16 mouse cellular contexts compared by ENCODE assay signal in the genomic region with DNA sequence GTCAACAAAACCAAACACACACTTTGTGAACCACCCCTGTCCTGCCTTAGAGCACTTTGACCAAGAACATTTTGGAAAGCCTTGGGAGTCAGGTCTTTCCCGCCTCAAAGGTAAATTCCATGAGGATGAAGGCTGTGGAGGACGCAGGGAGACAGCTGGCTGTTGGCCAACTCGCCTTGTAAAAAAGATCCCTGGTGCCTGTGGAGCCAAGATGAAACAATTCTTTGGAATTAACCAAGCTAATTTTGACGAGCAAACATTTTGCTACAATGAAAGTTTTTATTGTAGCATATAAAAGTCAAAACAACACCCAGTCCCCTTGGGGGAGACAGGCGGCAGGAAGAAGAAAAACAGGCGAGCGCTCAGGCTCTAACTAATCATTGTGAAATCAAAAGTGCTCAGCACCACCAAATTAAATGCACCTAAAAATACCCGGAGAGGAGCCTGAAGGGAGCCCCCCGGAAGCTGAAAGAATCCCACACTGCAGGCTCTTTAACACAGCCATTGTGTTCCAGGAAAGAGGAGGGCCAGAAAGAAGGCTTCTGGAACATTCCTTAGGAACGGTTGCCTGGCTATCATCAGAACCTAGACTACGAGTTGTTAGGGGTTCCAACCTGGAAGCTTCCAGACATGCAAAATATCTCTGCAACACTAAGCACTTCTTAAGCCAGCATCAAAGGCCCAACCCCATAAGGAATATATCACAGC.
A peak's percentile ranks its signal among the peaks of the same experiment; 100 is the strongest.
DNase-seq lines count a peak whose midpoint lies in the region; ATAC-seq lines count a peak whose summit lies in the region.
"Had no signal": no experiment of that assay in that cellular context is flagged by ENCODE, and none has a peak within 500 bp of the region (broad histone marks: within the 10 kb centered on the region; RNA-seq: fewer than 3 reads in every experiment).

No protein-coding gene starts in this region.

- H3K27me3 ChIP-seq in forebrain, embryonic 14.5 days (replicated peaks; ENCODE audit: control insufficient read depth, insufficient read depth, low read length) = 0 out of 2 replicates have a peak, but pooled peaks cover 8% of the 10 kb centered on the region
- peaks cover 40% of the 10 kb centered on the region for H3K27me3 ChIP-seq in forebrain, embryonic 12.5 days
- no peaks in the 10 kb centered on the region for H3K27me3 ChIP-seq in kidney, embryonic 16.5 days (ENCODE audit: insufficient read depth, low read length)

- H3K36me3 ChIP-seq in forebrain, embryonic 14.5 days (ENCODE audit: control insufficient read depth, insufficient read depth, low read length) = no peaks in the 10 kb centered on the region
- no peaks in the 10 kb centered on the region for H3K36me3 ChIP-seq in forebrain, embryonic 12.5 days (replicated peaks)
- no peaks in the 10 kb centered on the region for H3K36me3 ChIP-seq in kidney, embryonic 16.5 days (ENCODE audit: insufficient read depth, low read length)
- H3K36me3 ChIP-seq: heart, embryonic 15.5 days; hindbrain, embryonic 15.5 days; neural tube, embryonic 12.5 days had no signal

- peak; percentile 47 for DNase-seq in forebrain, embryonic 14.5 days (ENCODE audit: low spot score)
- DNase-seq in kidney, postnatal 25 days = peak; percentile 34 to 43
- DNase-seq in right cerebral cortex, postnatal 4 days = peak; percentile 47
- no peak for DNase-seq in right cerebral cortex, adult 18-20 months
- peak; percentile 24 for DNase-seq in testis, postnatal 14 days (ENCODE audit: low spot score)
- DNase-seq in heart, postnatal 4 days = no peak
- DNase-seq: B cell, adult 2 months; cerebellum, adult 8-10 months; layer of hippocampus, adult 9-11 months; lung, adult 2 months; retina, postnatal 1 day had no signal

- no peak overlapping the region for H3K4me2 ChIP-seq in forebrain, embryonic 14.5 days (ENCODE audit: low read length)
- no peak overlapping the region for H3K4me2 ChIP-seq in forebrain, embryonic 12.5 days
- no peak overlapping the region for H3K4me2 ChIP-seq in kidney, embryonic 16.5 days (replicated peaks; ENCODE audit: low read depth, low read length)
- H3K4me2 ChIP-seq: heart, embryonic 15.5 days; hindbrain, embryonic 15.5 days; neural tube, embryonic 12.5 days had no signal

- 23% methylated on average over 11 of the region's 11 CpGs for WGBS in forebrain, embryonic 14.5 days
- WGBS in forebrain, embryonic 12.5 days = 51% methylated on average over 11 of the region's 11 CpGs
- 42% methylated on average over 11 of the region's 11 CpGs for WGBS in kidney, embryonic 16.5 days

- no peak overlapping the region for H3K9ac ChIP-seq in forebrain, embryonic 14.5 days (ENCODE audit: low read length)
- no peak overlapping the region for H3K9ac ChIP-seq in forebrain, embryonic 12.5 days
- H3K9ac ChIP-seq in kidney, embryonic 16.5 days (replicated peaks; ENCODE audit: low read length) = no peak overlapping the region
- H3K9ac ChIP-seq: heart, embryonic 15.5 days; hindbrain, embryonic 15.5 days; neural tube, embryonic 12.5 days had no signal

- ATAC-seq in forebrain, embryonic 14.5 days = no peak
- ATAC-seq in forebrain, embryonic 12.5 days (ENCODE audit: low FRiP score) = no peak
- no peak for ATAC-seq in kidney, embryonic 16.5 days (ENCODE audit: low FRiP score, low TSS enrichment)

- H3K4me3 ChIP-seq in forebrain, embryonic 14.5 days (ENCODE audit: low read depth, low read length) = no peak overlapping the region
- H3K4me3 ChIP-seq in forebrain, embryonic 12.5 days (replicated peaks) = no peak overlapping the region
- no peak overlapping the region for H3K4me3 ChIP-seq in kidney, embryonic 16.5 days (ENCODE audit: low read length)
- H3K4me3 ChIP-seq: heart, embryonic 15.5 days; hindbrain, embryonic 15.5 days; neural tube, embryonic 12.5 days had no signal

- peaks cover 6% of the 10 kb centered on the region for H3K4me1 ChIP-seq in forebrain, embryonic 14.5 days (ENCODE audit: control insufficient read depth, insufficient read depth, low read length)
- H3K4me1 ChIP-seq in forebrain, embryonic 12.5 days = peaks cover 41% of the 10 kb centered on the region
- H3K4me1 ChIP-seq in kidney, embryonic 16.5 days (ENCODE audit: insufficient read depth, low read length) = peaks cover 31% of the 10 kb centered on the region

- no peaks in the 10 kb centered on the region for H3K9me3 ChIP-seq in forebrain, embryonic 14.5 days (replicated peaks; ENCODE audit: control insufficient read depth, low read length)
- no peaks in the 10 kb centered on the region for H3K9me3 ChIP-seq in forebrain, embryonic 12.5 days
- no peaks in the 10 kb centered on the region for H3K9me3 ChIP-seq in kidney, embryonic 16.5 days (ENCODE audit: low read length)
- H3K9me3 ChIP-seq: heart, embryonic 15.5 days; hindbrain, embryonic 15.5 days; neural tube, embryonic 12.5 days had no signal

- no peak overlapping the region for H3K27ac ChIP-seq in forebrain, embryonic 14.5 days (ENCODE audit: low read depth, low read length)
- no peak overlapping the region for H3K27ac ChIP-seq in forebrain, embryonic 12.5 days
- H3K27ac ChIP-seq in kidney, embryonic 16.5 days (ENCODE audit: low read length) = no peak overlapping the region
- H3K27ac ChIP-seq: heart, embryonic 15.5 days; hindbrain, embryonic 15.5 days; neural tube, embryonic 12.5 days had no signal

Comparison
In these comparisons a context has a peak if more than half of its experiments do, and no peak if none do; other contexts are left out.
1. DNase-seq: peak in forebrain, embryonic 14.5 days (single experiment), kidney, postnatal 25 days (2 of 2), right cerebral cortex, postnatal 4 days (single experiment) and testis, postnatal 14 days (single experiment); none in right cerebral cortex, adult 18-20 months (single experiment) and heart, postnatal 4 days (single experiment).